Mouse (Mus musculus) sigmoid colon, adult 10 weeks (tissue): ENCODE data around the gene Anapc7. TPM values are rescaled to one million over a fixed set of nuclear protein-coding genes. Genes with fewer than 3 reads are reported as not detected.

ENCODE experiments used
- polyA plus RNA-seq: library from polyadenylated mRNA; stranded (reverse); fragments of 350-450 nt; fragmentation: Illumina TruSeq; extraction: RNeasy Lipid Tissue Mini Kit (QIAGEN cat#74804); gene quantifications from one replicate; pipeline ENCODE4 v1.2.3, GENCODE M21; 2014; ENCODE audit warnings: low read depth, low replicate concordance

Gene Anapc7
- 6.6 TPM for polyA plus RNA-seq

GRCm38 (mm10) chr5:122421271-122422068 lies at the start of gene Anapc7:
Anapc7 (plus strand) TSS chr5:122421693.

GRCm38 (mm10) chr5:122372192-122372769 lies 49.2 kb upstream of the Anapc7 start, which contains the start of gene Fam216a:
Fam216a (minus strand) TSS chr5:122372364.

GRCm38 (mm10) chr5:122391786-122392180 lies 29.7 kb upstream of the Anapc7 start, which contains the start of gene Arpc3:
Arpc3 (plus strand) TSS chr5:122391878.

Other genes with a start within 250 kb of the Anapc7 start
- gene Hvcn1, start 214.9 kb upstream of the Anapc7 start, polyA plus RNA-seq, result 0.79 TPM
- gene Tctn1, start 157.2 kb upstream of the Anapc7 start, polyA plus RNA-seq, result 2.3 TPM
- gene Pptc7, start 137.3 kb upstream of the Anapc7 start, polyA plus RNA-seq, result 52.6 TPM
- 9.1 TPM for gene Rad9b, start 67.5 kb upstream of the Anapc7 start, polyA plus RNA-seq
- gene Vps29, start 67.3 kb upstream of the Anapc7 start, polyA plus RNA-seq, result 129 TPM
- 21.3 TPM for gene Gpn3, start 49.8 kb upstream of the Anapc7 start, polyA plus RNA-seq
- 3.8 TPM for gene Fam216a, start 49.3 kb upstream of the Anapc7 start, polyA plus RNA-seq
- 230 TPM for gene Arpc3, start 29.8 kb upstream of the Anapc7 start, polyA plus RNA-seq
- 193 TPM for gene Atp2a2, start 80.5 kb downstream of the Anapc7 start, polyA plus RNA-seq
- gene Ift81, start 192.8 kb downstream of the Anapc7 start, polyA plus RNA-seq, result 17.9 TPM
- gene P2rx7, start 222.2 kb downstream of the Anapc7 start, polyA plus RNA-seq, result 8.0 TPM